Mouse (Mus musculus) forebrain, embryonic 11.5 days (tissue): Measurements from ENCODE around the gene Spata13. TPM values are rescaled to one million over a fixed set of nuclear protein-coding genes. Genes with fewer than 3 reads are reported as not detected.

Source experiments
- polyA plus RNA-seq: library from polyadenylated mRNA; unstranded; fragments of >200 nt; fragmentation: Nextera tagmentation; extraction: Ambion mirVana; gene quantifications from 2 replicates; pipeline ENCODE4 v1.2.1, GENCODE M21; 2014

The Spata13 gene
- polyA plus RNA-seq, 1 experiment from 2014 or later: 137 TPM

Other genes starting within 250 kb of the Spata13 start
- 0.19 TPM in 1 of 2 replicates, not detected in the other for gene C1qtnf9, start 134.1 kb downstream of the Spata13 start, polyA plus RNA-seq
- 26.3 and 27.3 TPM in 2 replicates for gene Mipep, start 150.6 kb downstream of the Spata13 start, polyA plus RNA-seq